Mouse (Mus musculus) embryonic facial prominence, embryonic 10.5 days (tissue): Measurements from ENCODE around the gene Masp1. TPM values are rescaled to one million over a fixed set of nuclear protein-coding genes. Genes with fewer than 3 reads are reported as not detected.

Experiments
- DNase-seq: peaks from one replicate; pipeline ENCODE4 v3.0.0-alpha.2; 2017; ENCODE audit warnings: low spot score
- H3K27ac ChIP-seq: fragments of 300-500 bp; sonication (generic); replicated peaks from 2 replicates; pipeline ENCODE4 v1.5.1; 2016; ENCODE audit warnings: mild to moderate bottlenecking
- H3K27me3 ChIP-seq: fragments of 300-500 bp; sonication (generic); replicated peaks from 2 replicates; pipeline ENCODE4 v1.6.1; 2016; ENCODE audit warnings: low read depth, mild to moderate bottlenecking; ENCODE audit not compliant: poor library complexity, severe bottlenecking
- H3K36me3 ChIP-seq: fragments of 300-500 bp; sonication (generic); replicated peaks from 2 replicates; pipeline ENCODE4 v1.6.1; 2016; ENCODE audit warnings: mild to moderate bottlenecking, moderate library complexity
- H3K4me1 ChIP-seq: fragments of 300-500 bp; sonication (generic); 2 replicates; pipeline ENCODE4 v1.6.1; 2016
- H3K4me3 ChIP-seq: fragments of 300-500 bp; sonication (generic); 2 replicates; pipeline ENCODE4 v1.5.1; 2016; ENCODE audit warnings: mild to moderate bottlenecking, moderate library complexity
- H3K9me3 ChIP-seq: fragments of 300-500 bp; sonication (generic); 2 replicates; pipeline ENCODE4 v1.6.1; 2016; ENCODE audit warnings: mild to moderate bottlenecking
- WGBS: fragments of 180-500 bp; shearing (Covaris S2); methylation state at CpG from one replicate; pipeline ENCODE4 v1.1.7; 2016; 5-methylcytosine and 5-hydroxymethylcytosine counted together
- polyA plus RNA-seq: library from polyadenylated mRNA; unstranded; fragments of >200 nt; fragmentation: Nextera tagmentation; extraction: Ambion mirVana; gene quantifications from 2 replicates; pipeline ENCODE4 v1.2.1, GENCODE M21; 2016

The Masp1 gene
- 4.2 and 4.5 TPM in 2 replicates for polyA plus RNA-seq

DNA sequence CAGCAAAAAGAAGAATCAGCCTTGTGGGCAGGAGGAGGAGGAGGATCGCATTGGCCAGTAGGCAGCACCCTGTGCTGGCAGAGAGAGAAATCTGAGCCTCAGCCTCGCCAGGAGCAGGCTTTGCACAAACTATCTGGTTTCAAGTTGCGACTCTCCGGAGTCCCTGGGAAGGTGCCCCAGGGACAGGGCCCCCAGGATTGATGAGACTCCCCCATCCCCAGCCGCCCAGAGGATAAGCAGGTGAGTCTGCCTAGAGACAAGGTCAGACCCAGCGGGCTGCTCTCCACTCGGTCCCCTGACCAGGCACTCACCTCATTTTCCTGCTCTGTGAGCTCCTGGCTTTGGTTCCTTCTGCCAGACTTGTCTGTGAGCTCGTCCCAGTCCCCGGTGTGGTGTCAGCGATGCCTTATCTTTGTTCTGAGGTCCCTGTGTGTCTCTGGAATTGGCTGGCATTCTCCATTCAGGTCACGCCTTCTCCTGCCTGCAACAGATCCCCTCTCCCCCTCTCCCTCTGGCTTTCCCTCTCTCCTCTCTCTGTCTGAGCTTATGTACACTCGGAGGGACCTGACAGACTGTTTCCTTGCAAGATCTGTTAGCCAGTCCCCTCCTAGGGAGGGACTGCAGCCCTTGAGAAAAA lies at the start of gene Masp1, which contains the start of gene Rtp4:
Gene Masp1, minus strand, starts transcription at position 581 of the 637 bp plus-strand sequence.
Gene Rtp4, plus strand, starts transcription at position 57 of the 637 bp plus-strand sequence.
- no peaks in the 10 kb centered on the region for H3K9me3 ChIP-seq
- peaks cover 17% of the 10 kb centered on the region for H3K27me3 ChIP-seq
- H3K36me3 ChIP-seq: no peaks in the 10 kb centered on the region
- DNase-seq: peak; percentile 59
- peaks cover 54% of the 10 kb centered on the region for H3K4me1 ChIP-seq
- H3K27ac ChIP-seq: peak within 1 kb of the TSS; percentile 79
- 0% methylated on average over 12 of the region's 12 CpGs for WGBS
- peak within 1 kb of the TSS; percentile 54 for H3K4me3 ChIP-seq

DNA sequence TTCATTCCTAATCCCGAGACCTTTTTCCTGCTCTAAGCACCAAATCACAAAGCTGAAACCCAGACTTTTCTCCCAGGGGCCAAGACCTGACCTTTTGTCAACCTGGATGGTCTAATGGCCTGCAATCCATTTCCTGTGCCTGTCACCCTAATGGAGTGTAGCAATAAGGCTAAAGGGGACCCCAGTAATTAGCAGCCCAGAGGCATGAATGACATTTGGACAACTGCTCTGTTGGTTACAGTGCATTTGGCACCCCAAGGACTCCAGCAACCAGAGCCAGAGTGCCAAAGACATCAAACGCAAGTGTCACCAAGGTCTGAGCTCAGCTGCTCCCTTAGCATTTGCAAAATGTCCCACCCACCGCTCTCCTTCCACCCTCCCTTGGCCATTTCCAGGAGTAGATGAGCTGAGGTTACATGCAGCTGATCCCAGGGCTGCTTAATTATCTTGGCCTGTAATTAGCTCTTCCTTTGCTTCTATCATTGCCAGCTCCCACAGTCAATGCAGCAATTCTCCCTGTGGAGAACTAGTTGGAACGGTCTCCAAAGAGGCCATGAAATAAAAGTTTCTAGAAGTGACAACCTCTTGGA lies 47.8 kb upstream of the Masp1 start:
- H3K4me3 ChIP-seq: no peak overlapping the region
- peaks cover 7% of the 10 kb centered on the region for H3K4me1 ChIP-seq
- H3K27ac ChIP-seq: no peak overlapping the region
- no peaks in the 10 kb centered on the region for H3K27me3 ChIP-seq
- DNase-seq: no peak
- H3K9me3 ChIP-seq: no peaks in the 10 kb centered on the region
- 57% methylated on average over 4 of the region's 4 CpGs for WGBS
- H3K36me3 ChIP-seq: no peaks in the 10 kb centered on the region

DNA sequence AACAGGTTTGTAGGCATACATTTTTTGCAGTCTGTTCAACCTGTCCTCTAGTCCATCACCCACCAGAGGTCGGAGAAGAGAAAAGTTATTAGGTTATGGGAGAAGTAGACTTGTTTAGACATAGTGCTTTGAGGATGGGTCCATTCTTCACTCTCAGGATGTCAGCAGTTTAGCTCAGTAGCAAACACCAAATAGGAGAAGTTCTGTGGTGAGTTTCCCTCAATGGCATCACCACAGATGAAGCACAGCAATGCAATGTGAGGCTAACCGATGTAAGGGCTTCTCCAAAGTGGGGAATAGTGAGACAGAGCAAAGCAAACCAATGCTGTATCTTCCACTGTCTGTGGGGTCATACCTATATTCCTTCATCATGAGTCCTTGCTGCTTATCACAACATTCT lies 37.1 kb upstream of the Masp1 start:
- 85% methylated on average over 2 of the region's 2 CpGs for WGBS
- peaks cover 3% of the 10 kb centered on the region; the same call in 1 of the 2 replicates for H3K4me1 ChIP-seq
- H3K36me3 ChIP-seq: no peaks in the 10 kb centered on the region
- H3K9me3 ChIP-seq: no peaks in the 10 kb centered on the region
- DNase-seq: no peak
- H3K27ac ChIP-seq: no peak overlapping the region
- no peak overlapping the region for H3K4me3 ChIP-seq
- no peaks in the 10 kb centered on the region for H3K27me3 ChIP-seq

DNA sequence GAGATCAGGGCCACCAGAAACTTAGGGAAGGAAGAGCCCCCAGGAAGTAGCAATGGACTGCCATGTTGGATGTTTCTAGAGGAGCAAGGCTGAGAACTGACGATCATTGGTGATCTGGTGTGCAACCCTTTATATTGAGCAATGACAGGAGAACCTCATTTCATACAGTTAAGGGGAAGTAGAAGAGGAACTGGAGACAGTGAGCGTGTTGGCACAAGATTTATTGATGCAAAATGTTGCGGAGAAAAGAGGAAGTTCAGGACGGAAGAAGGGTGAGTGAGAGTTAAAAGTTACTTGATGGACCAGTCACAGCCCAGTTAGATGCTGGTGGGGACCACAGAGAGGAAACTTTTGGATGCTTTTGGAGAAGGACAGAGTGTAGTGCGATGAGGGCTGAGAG lies 36.6 kb upstream of the Masp1 start:
- H3K4me3 ChIP-seq: no peak overlapping the region
- WGBS: 91% methylated on average over 5 of the region's 5 CpGs
- no peaks in the 10 kb centered on the region for H3K27me3 ChIP-seq
- H3K4me1 ChIP-seq: no peaks in the 10 kb centered on the region
- no peaks in the 10 kb centered on the region for H3K36me3 ChIP-seq
- no peaks in the 10 kb centered on the region for H3K9me3 ChIP-seq
- no peak overlapping the region for H3K27ac ChIP-seq
- no peak for DNase-seq

GRCm38 (mm10) chr16:23554673-23555072 lies 34.1 kb upstream of the Masp1 start:
- Histone ChIP-seq H3K27ac (no peak overlapping the region), H3K4me1 (no peaks in the 10 kb centered on the region), H3K27me3 (no peaks in the 10 kb centered on the region), H3K36me3 (no peaks in the 10 kb centered on the region), H3K9me3 (no peaks in the 10 kb centered on the region), H3K4me3 (no peak overlapping the region)
- no peak for DNase-seq
- 86% methylated on average over 5 of the region's 5 CpGs for WGBS

GRCm38 (mm10) chr16:23550981-23551582 lies 30.5 kb upstream of the Masp1 start:
- DNase-seq: no peak
- no peak overlapping the region for H3K27ac ChIP-seq
- no peak overlapping the region for H3K4me3 ChIP-seq
- no peaks in the 10 kb centered on the region for H3K9me3 ChIP-seq
- no peaks in the 10 kb centered on the region for H3K4me1 ChIP-seq
- no peaks in the 10 kb centered on the region for H3K27me3 ChIP-seq
- 89% methylated on average over 18 of the region's 18 CpGs for WGBS
- no peaks in the 10 kb centered on the region for H3K36me3 ChIP-seq

- H3K27ac ChIP-seq: no peak overlapping the region
- H3K27me3 ChIP-seq: no peaks in the 10 kb centered on the region
- no peaks in the 10 kb centered on the region for H3K9me3 ChIP-seq
- no peaks in the 10 kb centered on the region for H3K4me1 ChIP-seq
- H3K4me3 ChIP-seq: no peak overlapping the region
- H3K36me3 ChIP-seq: no peaks in the 10 kb centered on the region
- 48% methylated on average over 8 of the region's 8 CpGs for WGBS
- peak; percentile 49 for DNase-seq
These were observed 29.8 kb upstream of the Masp1 start for GRCm38 (mm10) chr16:23550346-23550980.

- H3K4me3 ChIP-seq: no peak overlapping the region
- no peaks in the 10 kb centered on the region for H3K27me3 ChIP-seq
- WGBS: 88% methylated on average over 4 of the region's 4 CpGs
- no peaks in the 10 kb centered on the region for H3K4me1 ChIP-seq
- no peaks in the 10 kb centered on the region for H3K9me3 ChIP-seq
- H3K27ac ChIP-seq: no peak overlapping the region
- no peaks in the 10 kb centered on the region for H3K36me3 ChIP-seq
- DNase-seq: no peak
These were observed 27.2 kb upstream of the Masp1 start for GRCm38 (mm10) chr16:23547783-23548182.

- no peak overlapping the region for H3K4me3 ChIP-seq
- H3K27me3 ChIP-seq: no peaks in the 10 kb centered on the region
- H3K27ac ChIP-seq: no peak overlapping the region
- H3K9me3 ChIP-seq: no peaks in the 10 kb centered on the region
- no peak for DNase-seq
- no peaks in the 10 kb centered on the region for H3K36me3 ChIP-seq
- 73% methylated on average over 7 of the region's 7 CpGs for WGBS
- no peaks in the 10 kb centered on the region for H3K4me1 ChIP-seq
These were observed 23.7 kb upstream of the Masp1 start for GRCm38 (mm10) chr16:23544361-23544760.

- Histone ChIP-seq H3K27ac (no peak overlapping the region), H3K27me3 (no peaks in the 10 kb centered on the region), H3K4me3 (no peak overlapping the region), H3K36me3 (no peaks in the 10 kb centered on the region), H3K4me1 (no peaks in the 10 kb centered on the region), H3K9me3 (no peaks in the 10 kb centered on the region)
- no peak for DNase-seq
- WGBS: 85% methylated on average over 4 of the region's 4 CpGs
These were observed 22.3 kb upstream of the Masp1 start for GRCm38 (mm10) chr16:23542866-23543265.

DNA sequence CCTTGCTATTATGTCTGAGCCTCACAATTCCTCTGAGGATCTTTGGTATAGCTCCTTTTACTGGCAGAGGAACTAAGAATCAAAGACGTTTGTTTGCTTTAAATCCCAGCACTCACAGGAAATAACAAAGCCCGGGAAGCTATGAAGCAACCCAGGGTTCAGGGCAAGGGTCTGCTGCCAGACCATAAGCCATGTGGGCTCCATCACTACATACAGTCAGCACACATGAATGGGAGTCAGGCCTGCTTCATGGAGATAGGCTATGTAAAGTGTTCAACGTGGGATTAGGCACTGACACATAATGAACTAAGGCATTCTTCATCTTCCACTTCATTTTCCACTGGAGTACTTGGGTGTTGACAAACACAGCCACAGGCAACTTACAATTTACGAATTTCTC lies 20.4 kb upstream of the Masp1 start:
- DNase-seq: no peak
- H3K4me1 ChIP-seq: no peaks in the 10 kb centered on the region
- H3K27ac ChIP-seq: no peak overlapping the region
- H3K4me3 ChIP-seq: no peak overlapping the region
- 62% methylated on average over 4 of the region's 4 CpGs for WGBS
- H3K36me3 ChIP-seq: no peaks in the 10 kb centered on the region
- no peaks in the 10 kb centered on the region for H3K9me3 ChIP-seq
- no peaks in the 10 kb centered on the region for H3K27me3 ChIP-seq

- Histone ChIP-seq H3K4me3 (no peak overlapping the region), H3K36me3 (no peaks in the 10 kb centered on the region), H3K27me3 (no peaks in the 10 kb centered on the region), H3K4me1 (no peaks in the 10 kb centered on the region), H3K9me3 (no peaks in the 10 kb centered on the region), H3K27ac (no peak overlapping the region)
- no peak for DNase-seq
- WGBS: 78% methylated on average over 3 of the region's 3 CpGs
These were observed 13.1 kb upstream of the Masp1 start for GRCm38 (mm10) chr16:23533707-23534106.
